Mouse (Mus musculus): Measurements from ENCODE around the gene Comt. TPM values are rescaled to one million over a fixed set of nuclear protein-coding genes. Genes with fewer than 3 reads are reported as not detected.
A peak's percentile ranks its signal among the peaks of the same experiment; 100 is the strongest.

The Comt gene
- total RNA-seq, 2 experiments from 2014 or later: 40.7 to 43.1 TPM

DNA sequence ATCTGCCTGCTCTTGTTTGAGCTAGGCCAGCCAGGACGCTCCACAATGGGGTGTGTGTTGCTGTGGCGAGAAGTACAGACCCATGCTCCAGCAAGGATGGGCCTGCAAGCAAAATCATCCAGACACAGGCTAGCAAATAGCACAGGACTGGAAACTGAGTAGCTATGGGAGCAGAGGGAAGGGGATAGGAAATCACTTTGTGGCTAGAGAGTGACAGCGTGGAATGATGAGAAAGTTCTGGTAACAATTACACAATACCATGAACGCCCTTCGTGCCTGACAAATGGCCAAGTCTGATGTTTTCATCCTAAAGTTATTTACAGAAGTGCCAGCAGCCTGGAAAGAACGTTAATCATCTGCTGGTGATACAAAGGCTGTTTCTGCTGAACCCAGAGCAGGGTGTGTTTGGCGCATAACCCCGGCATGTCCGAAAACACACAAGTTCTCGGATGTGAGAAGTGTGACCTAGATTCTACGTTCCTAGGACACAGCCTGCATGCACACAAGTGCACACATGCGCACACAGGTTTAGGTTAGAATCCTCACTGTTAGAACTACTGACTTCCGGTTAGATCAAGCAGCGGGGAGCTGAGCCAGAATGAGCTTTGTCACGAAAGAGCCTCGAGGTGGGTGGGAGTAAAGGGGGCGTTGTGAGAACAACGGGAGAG lies 10.4 kb downstream of the Comt start:
- peak; percentile 44 for DNase-seq
- intact Hi-C loops (cut with DNase I; ENCODE audit: low total_unique reads): no loop called here

DNA sequence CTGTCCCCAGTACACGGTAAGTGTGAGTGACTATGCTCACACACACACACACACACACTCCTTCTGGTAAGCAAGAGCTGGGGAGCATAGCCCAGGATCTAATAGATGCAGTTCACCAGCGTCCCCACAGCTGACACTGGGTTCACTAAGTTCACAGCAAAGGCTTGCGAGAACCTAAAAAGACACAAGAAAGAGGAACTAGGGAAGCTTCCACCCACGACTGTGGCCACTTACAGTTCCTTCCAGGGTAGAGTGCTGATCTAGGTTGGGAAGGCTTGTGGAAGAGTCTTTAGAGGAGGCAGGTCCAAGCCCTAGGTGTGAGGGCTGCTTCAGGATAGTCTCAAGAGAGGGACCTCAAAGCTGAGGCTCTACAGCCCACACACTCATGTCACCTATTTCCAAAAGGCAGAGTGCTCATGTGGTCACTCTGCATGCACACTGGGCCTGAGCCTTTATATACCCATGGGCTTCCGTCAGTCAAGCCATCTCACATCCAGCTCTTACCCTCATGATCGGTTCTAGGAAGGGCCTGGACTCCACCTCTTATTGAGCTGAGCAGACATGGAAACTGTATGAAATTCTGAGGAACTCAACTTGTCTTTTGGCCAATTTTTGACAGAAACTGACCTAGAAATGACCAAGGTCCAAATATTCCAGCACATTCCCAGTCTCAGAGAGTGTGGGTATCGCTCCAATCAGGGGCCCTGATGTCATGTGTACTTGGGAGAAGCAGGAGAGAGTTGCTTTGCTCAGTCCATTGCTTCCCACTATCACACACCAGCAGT lies 13.4 kb downstream of the Comt start:
- intact Hi-C loops (cut with DNase I; ENCODE audit: low total_unique reads): no loop called here
- DNase-seq: no peak

DNA sequence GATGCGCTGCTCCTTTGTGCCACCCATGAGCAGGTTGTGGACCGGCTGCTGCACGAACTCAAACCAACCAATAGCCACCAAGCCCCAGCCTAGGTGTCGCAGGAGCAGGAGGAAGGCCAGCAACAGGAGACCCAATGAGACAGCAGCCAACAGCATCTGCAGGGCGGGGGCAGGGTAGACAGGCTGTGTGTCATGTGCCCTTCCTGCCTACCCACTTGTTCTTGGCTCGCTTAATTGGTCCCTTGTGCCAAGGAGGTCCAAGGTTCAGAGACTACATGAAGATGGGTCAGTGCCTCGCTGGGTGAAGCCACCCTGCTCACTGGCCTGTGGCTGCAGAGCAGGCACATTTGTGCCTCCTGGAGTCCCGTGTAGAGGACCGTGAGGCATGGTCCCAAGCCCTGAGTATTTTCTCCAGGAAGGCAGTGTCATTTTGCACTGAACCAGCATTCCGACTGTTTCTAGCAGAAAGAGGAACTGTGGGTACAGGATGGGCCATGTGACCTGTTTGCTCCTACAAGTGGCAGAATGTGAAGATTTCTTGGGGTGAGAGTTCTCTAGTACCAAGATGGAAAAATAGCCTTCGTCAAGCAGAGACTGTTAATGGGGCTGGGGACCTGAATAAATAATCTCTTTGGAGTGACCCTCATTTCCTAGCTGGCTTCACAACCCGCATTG lies 14.7 kb downstream of the Comt start:
- peak; percentile 61 for DNase-seq
- intact Hi-C loops (cut with DNase I; ENCODE audit: low total_unique reads): no loop called here

DNA sequence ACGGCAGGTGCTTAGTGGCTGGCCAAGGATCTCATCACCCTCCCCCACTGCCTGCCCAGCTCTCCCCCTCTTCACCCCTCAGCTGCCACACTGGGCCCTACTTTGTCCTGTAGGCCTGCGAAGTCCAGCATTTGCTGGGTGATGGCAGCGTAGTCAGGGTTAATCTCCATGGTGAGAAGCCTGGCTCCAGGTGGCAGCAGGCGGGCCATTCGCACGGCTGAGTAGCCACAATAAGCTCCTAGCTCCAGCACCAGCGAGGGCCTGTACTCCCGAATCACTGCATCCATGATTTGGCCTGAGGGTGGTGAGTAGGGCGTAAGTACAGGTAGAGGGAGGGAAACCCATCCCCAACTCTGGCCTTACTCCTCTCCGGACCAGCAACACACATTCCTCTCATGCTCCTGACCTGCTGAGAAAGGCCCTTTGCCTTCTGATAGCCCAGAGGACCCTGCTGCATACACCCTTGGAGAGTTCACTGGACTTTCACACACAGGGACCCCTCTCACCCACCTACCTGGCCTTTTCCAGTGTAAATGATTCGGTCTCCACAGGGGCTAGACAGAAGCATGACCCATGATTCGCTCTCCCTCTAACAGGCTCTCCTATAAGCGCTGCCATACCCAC lies 15.5 kb downstream of the Comt start:
- no peak for DNase-seq
- intact Hi-C loops (cut with DNase I; ENCODE audit: low total_unique reads): no loop called here

DNA sequence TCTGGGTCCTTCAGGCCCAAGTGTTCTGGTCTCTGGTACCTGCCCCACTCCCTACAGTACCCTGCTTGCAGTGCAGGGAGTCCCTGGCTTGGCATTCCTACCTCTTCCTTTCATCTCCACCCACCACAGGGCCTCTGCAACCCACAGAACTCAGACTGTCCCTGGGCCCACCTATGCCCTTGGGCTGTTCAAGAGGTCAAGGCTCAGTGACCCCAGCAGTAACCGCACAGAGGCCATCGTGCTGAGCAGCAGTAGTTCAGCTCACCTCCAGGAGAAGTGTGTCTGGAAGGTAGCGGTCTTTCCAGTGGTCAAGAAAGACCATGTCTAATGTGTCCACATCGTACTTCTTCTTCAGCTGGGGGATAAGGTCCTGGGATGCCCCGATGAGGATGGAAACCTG lies 16.2 kb downstream of the Comt start:
- intact Hi-C loops (cut with DNase I; ENCODE audit: low total_unique reads): no loop called here

DNA sequence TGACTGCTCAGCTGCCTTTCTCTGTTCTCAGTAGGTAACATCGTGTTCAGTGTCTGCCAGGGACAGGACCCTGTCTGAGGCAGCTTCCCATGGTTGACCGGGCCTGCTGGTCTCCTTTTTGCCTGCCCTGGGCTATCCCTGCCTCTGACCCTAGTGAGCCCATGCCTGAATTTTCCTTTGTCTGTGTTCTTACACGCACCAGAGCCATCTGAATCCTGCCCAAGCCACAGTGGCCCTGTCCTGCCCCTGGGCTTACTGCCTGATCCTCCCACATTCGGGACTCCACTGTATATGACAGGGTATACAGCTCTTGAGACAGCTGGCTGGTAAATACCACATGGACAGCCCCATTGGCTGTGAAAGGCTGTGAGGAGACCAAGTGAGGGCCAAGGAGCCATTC lies 16.9 kb downstream of the Comt start:
- intact Hi-C loops (cut with DNase I; ENCODE audit: low total_unique reads): no loop called here
- DNase-seq: no peak

More for the DNA sequence above, 16.2 kb downstream of the Comt start:
- no peak for DNase-seq

DNA sequence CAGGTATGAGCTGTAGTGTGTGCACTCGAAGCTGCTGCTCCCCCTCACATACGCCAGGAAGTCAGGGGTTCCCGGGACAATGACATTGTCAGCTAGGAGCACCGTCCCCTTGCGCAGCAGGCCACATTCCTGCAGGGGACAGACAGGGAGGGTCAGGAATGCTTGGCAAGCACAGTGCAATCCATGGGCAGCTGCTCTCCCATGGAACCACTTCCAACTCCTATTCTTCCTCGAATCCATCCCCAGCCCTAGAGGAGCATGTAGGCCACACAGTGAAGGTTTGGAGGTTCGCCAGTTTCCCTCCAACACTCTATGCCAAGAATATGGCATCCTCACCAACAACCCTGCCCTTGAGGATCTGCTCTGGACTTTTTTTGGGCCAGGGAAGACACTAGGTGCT lies 18.7 kb downstream of the Comt start:
- intact Hi-C loops (cut with DNase I; ENCODE audit: low total_unique reads): no loop called here
- DNase-seq: no peak

DNA sequence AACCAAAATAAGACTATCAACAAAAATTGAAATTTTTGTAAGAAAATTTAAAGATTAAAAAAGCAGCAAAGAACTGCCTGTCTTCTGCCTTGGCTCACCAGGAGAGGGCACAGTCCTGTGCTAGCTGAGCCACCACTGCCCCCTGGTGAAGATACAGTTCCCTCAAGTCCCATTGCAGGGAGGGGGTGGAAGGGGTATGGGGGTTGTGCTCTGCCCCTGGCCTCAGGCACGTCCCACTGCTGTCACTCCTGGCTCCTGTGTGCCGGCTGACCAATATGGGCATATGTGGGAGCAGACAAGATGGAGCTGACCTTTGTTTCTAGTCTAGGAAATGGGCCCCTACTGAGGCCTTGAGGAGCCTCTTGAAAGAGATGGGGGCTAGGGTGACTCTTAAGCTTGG lies 20.4 kb downstream of the Comt start:
- intact Hi-C loops (cut with DNase I; ENCODE audit: low total_unique reads): no loop called here
- peak; percentile 71 for DNase-seq

DNA sequence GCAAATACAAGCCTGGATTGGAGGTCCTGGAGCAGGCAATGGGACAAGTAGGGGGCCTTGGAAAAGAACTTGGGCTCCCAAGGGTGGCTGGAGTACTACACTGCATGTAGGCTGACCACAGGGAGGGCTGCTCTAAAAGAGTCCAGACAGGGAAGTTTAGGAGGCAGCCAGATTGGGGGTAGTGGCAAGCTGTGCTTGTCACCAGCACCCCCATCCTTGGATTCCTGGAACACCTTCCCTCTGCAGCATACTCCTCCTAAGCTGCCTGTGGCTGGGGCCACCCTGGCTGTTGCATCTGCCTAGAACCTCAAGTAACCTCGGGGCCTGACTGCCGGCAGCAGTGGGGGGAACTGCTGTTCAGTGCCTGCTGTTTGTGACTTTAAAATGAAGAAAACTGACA lies 20.8 kb downstream of the Comt start:
- intact Hi-C loops (cut with DNase I; ENCODE audit: low total_unique reads): no loop called here
- DNase-seq: no peak

DNA sequence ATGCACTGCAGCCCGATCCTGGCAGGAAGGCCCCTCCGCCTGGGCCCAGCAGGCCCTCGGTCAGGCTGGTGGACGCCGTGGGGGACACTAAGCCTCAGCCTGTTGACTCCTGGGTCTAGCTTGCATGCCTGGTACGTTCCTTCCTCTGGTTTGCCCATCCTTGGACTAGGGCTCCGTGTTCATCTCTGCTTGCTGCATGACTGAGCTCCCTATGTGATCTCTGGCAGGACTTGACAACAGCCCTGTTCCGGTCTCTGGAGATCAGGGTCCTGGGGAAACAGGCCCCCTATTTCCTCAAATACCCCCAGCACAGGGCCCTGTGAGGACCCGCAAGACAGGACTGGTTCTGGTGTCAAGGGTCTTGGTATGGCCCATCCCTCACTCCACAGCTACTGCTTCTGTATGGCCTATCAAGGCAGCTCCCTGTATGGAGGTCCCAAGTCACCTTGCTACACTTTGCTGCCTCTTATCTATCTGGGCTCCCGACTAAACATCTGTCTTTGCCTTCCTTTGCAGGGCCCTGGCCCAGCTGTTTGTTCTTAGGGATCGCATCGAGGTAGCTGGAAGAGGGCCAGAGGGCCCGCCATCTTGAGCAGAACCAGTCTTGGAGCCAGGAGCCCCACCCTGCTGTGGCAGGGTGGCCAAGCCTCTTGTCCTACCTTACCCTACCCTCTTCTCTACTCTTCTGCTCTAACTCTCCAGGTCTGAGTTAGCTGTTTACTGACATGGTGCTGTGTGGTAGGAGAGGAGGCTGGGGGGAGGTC lies 21.4 kb downstream of the Comt start:
- intact Hi-C loops (cut with DNase I; ENCODE audit: low total_unique reads): no loop called here
- DNase-seq: no peak

DNA sequence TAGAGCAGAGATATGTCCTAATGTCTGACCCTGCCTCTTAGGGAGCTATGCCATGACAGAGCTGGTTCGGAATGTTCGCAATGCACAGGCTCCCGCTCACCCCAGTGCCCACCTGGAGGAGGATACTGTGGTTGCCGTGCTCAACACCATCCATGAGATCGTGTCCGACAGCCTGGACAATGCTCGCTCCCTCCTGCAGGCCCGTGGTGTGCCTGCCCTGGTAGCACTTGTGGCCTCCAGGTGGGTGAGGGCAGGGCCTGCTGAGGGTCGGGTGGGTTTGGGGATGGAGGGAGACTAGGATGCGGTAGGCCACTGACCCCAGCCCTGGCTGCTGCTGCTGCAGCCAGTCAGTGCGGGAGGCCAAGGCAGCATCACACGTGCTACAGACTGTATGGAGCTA lies 23.4 kb downstream of the Comt start:
- intact Hi-C loops (cut with DNase I; ENCODE audit: low total_unique reads): loop anchor here (5.0 kb wide), 1 partner anchor 51 kb away; no protein-coding TSS in a partner anchor
- DNase-seq: no peak

DNA sequence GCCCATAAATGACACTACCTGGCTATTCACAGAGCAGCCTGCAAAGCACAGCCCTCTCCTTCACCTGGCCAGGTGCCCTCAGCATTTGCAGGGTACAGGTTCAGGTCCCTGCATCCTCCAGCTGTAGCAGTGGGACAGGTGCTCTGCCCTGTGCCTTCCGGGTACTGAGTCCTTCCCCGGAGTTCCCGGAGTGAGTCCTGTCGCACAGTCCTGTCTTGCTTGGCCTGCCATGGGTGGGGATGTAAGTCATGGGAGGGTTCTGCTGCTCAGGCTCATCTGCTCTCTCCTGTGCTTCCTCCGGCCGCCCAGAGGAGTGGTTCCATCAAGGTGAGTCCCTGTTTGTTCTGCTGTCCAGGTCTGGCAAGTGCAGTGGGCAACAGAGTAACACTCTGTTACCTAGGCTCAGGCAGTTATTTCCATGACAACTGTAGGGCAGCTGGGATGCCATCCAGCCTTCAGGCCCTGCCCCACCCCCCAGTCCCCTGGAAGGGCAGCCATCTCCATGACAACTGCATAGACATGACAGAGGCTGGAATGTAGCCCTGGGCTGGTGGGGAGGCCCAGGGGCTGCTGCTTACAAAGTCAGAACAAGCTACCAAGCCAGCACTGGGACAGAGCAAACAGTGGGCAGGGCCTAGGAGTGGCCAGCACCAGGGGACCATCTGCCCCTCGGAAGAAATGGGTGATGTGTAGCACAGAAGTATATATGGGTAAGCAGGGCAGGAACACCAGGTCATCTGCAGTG lies 26.0 kb downstream of the Comt start:
- peak; percentile 14 for DNase-seq
- intact Hi-C loops (cut with DNase I; ENCODE audit: low total_unique reads): loop anchor here (5.0 kb wide), 1 partner anchor 48 kb away; no protein-coding TSS in a partner anchor

DNA sequence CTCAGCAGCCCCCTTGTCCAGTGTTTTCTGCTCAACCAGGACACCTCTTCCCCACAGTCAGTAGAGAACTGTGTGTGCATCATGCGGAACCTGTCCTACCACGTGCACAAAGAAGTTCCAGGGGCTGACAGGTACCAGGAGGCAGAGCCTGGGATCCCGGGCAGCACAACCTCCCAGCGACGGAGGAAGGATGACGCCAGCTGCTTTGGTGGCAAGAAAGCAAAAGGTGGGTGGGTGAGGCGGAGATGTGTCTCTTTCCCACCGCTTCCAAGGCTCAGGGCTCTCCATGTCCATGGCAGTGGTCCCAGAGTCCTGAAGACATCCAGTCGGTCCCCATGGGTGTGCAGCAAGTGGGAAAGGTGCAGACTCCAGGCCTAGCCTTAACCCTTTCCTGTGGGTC lies 26.6 kb downstream of the Comt start:
- intact Hi-C loops (cut with DNase I; ENCODE audit: low total_unique reads): loop anchor here (5.0 kb wide), 1 partner anchor 48 kb away; no protein-coding TSS in a partner anchor
- DNase-seq: no peak

DNA sequence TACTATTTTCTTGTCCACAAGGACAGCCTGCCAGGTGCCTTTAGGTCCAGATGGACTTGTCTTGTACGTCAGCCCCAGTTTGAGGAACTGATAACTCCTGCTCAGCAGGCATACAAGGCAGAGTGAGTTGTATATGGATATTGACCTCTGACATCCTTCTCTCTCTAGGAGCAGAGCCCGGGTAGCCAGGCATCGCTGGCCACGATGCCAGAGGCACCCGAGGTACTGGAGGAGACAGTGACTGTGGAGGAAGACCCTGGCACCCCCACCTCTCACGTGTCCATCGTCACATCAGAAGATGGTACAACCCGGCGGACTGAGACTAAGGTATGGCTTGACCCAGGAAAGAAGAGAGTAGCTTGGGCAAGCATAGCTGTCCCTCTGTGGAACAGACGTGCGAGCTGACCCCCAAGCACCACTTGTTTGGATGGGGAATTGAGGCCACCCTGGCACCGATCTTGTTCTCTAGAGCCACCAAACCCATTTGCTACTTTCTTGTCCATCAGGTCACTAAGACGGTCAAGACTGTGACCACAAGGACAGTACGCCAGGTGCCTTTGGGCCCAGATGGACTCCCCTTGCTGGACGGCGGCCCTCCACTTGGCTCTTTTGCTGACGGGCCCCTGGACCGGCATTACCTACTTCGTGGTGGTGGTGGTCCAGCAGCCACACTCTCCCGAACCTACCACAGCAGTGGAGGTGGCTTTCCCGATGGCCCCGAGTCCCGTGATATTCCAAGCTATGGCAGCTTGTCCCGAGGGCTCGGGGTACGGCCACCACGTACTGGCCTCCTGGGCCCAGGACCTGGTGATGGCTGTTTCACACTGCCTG lies 29.6 kb downstream of the Comt start:
- no peak for DNase-seq
- intact Hi-C loops (cut with DNase I; ENCODE audit: low total_unique reads): no loop called here

DNA sequence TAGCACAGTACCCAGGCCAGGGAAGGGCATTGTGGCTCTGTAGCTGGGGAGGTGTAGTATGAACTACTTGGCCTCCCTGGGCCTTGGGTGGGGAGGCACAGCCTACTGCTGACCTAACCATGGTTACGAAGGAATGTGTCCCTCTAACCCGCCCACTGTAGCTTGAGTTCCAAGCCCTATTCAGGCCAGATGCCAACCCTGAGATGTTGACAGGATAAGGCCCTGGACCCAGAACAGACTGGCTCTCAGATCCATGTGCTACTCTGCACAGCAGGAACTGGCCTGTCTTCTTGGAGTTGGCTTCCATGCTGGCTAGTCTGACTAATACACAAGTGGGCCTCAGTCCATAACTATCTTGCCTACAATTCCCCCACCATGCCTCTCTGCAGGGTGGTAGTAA lies 30.5 kb downstream of the Comt start:
- DNase-seq: peak; percentile 72
- intact Hi-C loops (cut with DNase I; ENCODE audit: low total_unique reads): no loop called here

DNA sequence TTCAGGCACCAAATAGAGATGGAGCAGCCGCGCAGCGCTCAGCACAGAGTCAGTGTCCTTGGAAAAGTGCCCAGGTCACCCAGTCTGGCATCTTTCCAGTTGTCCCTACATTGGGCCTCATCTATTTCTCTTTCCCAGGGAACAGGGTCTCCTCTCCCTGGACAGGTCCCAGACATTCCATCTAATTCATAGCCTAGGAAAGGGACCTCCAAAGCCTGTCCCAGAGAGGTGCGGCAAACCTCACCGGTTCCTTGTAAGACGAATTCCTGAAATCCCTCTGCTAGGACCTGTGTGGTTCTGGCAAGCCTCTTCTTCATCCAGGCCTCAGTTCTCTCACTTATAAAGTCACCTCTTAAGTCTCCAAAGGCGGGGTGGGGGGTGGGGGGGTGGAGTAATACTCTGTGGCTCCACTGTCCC lies 31.0 kb downstream of the Comt start:
- intact Hi-C loops (cut with DNase I; ENCODE audit: low total_unique reads): no loop called here
- peak; percentile 47 for DNase-seq

DNA sequence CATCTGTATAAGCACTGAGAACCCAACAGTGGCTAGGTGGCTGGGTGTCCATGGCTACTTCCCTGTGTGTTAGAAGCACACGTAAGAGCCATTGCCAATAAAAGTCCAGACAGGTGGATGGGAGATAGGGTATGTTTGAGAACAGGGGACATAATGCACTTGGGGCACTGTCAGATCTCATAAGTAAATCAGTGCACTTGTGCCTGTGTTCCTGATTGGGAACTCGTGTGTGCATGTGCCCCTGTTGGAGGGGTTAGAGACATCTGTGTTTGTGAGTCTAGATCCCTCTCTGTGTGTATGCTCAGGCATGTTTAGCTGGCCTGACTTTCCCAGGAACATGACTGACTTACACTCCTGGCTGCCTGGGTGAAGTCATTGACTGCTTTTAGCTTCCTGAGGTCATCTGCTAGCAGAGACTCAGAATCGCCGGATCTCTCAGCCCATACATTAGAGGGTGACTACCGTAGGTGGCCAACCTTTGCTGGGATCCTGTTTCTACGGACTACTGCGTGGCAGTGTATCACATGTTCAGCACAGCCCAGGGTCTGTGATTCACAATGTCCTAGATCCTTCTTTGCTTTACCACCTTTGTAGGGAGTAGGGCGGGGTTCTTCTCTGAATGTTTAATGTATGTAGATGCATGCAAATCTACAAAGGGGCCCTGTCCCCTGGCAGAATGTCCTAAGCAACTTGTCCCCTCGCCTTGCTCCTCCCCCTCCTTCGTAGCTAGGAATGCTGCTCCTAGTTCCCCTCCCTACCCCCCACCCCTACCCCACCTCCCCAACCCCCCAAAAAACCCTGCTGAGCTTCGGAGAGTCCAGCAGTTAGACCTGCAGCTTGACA lies 31.7 kb downstream of the Comt start:
- intact Hi-C loops (cut with DNase I; ENCODE audit: low total_unique reads): no loop called here
- DNase-seq: no peak

All from gastrocnemius, postnatal 14 days (tissue).